Mouse (Mus musculus): ENCODE data around the gene Prom2.

GRCm38 (mm10) chr2:127511426-127511825 lies 29.8 kb downstream of the Prom2 start:
- TF ChIP-seq CTCF (IDR thresholded peaks at IDR 0.05; ENCODE audit: low read depth, low read length) (no peak), POLR2A (IDR thresholded peaks at IDR 0.05; ENCODE audit: extremely low read depth, insufficient read depth, low read length) (no peak)
